Mouse (Mus musculus) testis, adult 2 months (tissue): ENCODE measurements around the gene Nup93. TPM values are rescaled to one million over a fixed set of nuclear protein-coding genes. Genes with fewer than 3 reads are reported as not detected.

Source experiments
- H3K27ac ChIP-seq: fragments of 200-500 bp; 2 replicates; pipeline ENCODE4 v1.5.1; 2012; ENCODE audit warnings: low read depth, low read length; ENCODE audit not compliant: control insufficient read depth, insufficient read depth
- H3K27me3 ChIP-seq: fragments of 200-500 bp; 2 replicates; pipeline ENCODE4 v1.6.1; 2012; ENCODE audit warnings: mild to moderate bottlenecking, low read length, moderate library complexity; ENCODE audit not compliant: control insufficient read depth, insufficient read depth
- H3K36me3 ChIP-seq: fragments of 200-500 bp; 2 replicates; pipeline ENCODE4 v1.6.1; 2012; ENCODE audit warnings: mild to moderate bottlenecking, low read length; ENCODE audit not compliant: control insufficient read depth, insufficient read depth
- H3K4me1 ChIP-seq: fragments of 200-500 bp; 2 replicates; pipeline ENCODE4 v1.6.1; 2012; ENCODE audit warnings: low read length; ENCODE audit not compliant: control insufficient read depth, insufficient read depth
- H3K4me3 ChIP-seq: fragments of 200-500 bp; 2 replicates; pipeline ENCODE4 v1.5.1; 2012; ENCODE audit warnings: low read depth, mild to moderate bottlenecking, low read length, moderate library complexity, mixed read lengths; ENCODE audit not compliant: control insufficient read depth
- CTCF ChIP-seq: fragments of 200-500 bp; IDR thresholded peaks from 2 replicates; pipeline ENCODE4 v1.5.1; 2012; ENCODE audit warnings: low read depth, mild to moderate bottlenecking, inconsistent platforms, low read length, moderate library complexity; ENCODE audit not compliant: control insufficient read depth, insufficient read depth, insufficient replicate concordance
- POLR2A ChIP-seq: fragments of 200-500 bp; IDR thresholded peaks from 2 replicates; pipeline ENCODE4 v1.6.1; 2012; ENCODE audit warnings: low read depth, mild to moderate bottlenecking, inconsistent platforms, low read length, moderate library complexity; ENCODE audit not compliant: control insufficient read depth
- polyA plus RNA-seq: library from polyadenylated mRNA; depleted of rRNA; stranded (reverse); fragments of >200 nt; gene quantifications from 2 replicates; pipeline ENCODE4 v1.2.3, GENCODE M21; 2012

Nup93 gene
- polyA plus RNA-seq, 1 experiment, result 27.1 TPM

- H3K27me3 ChIP-seq, result no peaks in the 10 kb centered on the region
- H3K36me3 ChIP-seq, result peaks cover 1% of the 10 kb centered on the region
- no peak overlapping the region for H3K4me3 ChIP-seq
Measured at GRCm38 (mm10) chr8:94300809-94301208, 86.4 kb downstream of the Nup93 start.

GRCm38 (mm10) chr8:94304412-94304811 is 90.0 kb downstream of the Nup93 start:
- Histone ChIP-seq H3K36me3 (peaks cover 3% of the 10 kb centered on the region), H3K27me3 (no peaks in the 10 kb centered on the region), H3K4me3 (no peak overlapping the region), H3K4me1 (0 out of 2 replicates have a peak, but pooled peaks cover 3% of the 10 kb centered on the region), H3K27ac (no peak overlapping the region)
- TF ChIP-seq CTCF (no peak), POLR2A (no peak)

More at GRCm38 (mm10) chr8:94300809-94301208, 86.4 kb downstream of the Nup93 start:
- H3K27ac ChIP-seq, result no peak overlapping the region
- H3K4me1 ChIP-seq, result no peaks in the 10 kb centered on the region
- TF ChIP-seq CTCF (no peak), POLR2A (no peak)

GRCm38 (mm10) chr8:94306989-94307513 is 92.7 kb downstream of the Nup93 start:
- 0 out of 2 replicates have a peak, but pooled peaks cover 3% of the 10 kb centered on the region for H3K4me1 ChIP-seq
- H3K27ac ChIP-seq, result peak overlapping the region; percentile 9; the same call in 1 of the 2 replicates
- no peak for TF ChIP-seq POLR2A
- TF ChIP-seq CTCF, result no peak
- no peak overlapping the region for H3K4me3 ChIP-seq
- no peaks in the 10 kb centered on the region for H3K27me3 ChIP-seq
- H3K36me3 ChIP-seq, result peaks cover 2% of the 10 kb centered on the region; the same call in 1 of the 2 replicates

- peaks cover 2% of the 10 kb centered on the region; the same call in 1 of the 2 replicates for H3K36me3 ChIP-seq
- no peak overlapping the region for H3K4me3 ChIP-seq
Measured at GRCm38 (mm10) chr8:94307652-94308051, 93.3 kb downstream of the Nup93 start.

GRCm38 (mm10) chr8:94314069-94314468 is 99.7 kb downstream of the Nup93 start:
- no peak for TF ChIP-seq POLR2A
- TF ChIP-seq CTCF, result no peak
- Histone ChIP-seq H3K36me3 (no peaks in the 10 kb centered on the region; the same call in 1 of the 2 replicates), H3K4me3 (no peak overlapping the region), H3K4me1 (no peaks in the 10 kb centered on the region), H3K27ac (no peak overlapping the region), H3K27me3 (no peaks in the 10 kb centered on the region)

More at GRCm38 (mm10) chr8:94307652-94308051, 93.3 kb downstream of the Nup93 start:
- Histone ChIP-seq H3K27ac (peak overlapping the region; percentile 9; the same call in 1 of the 2 replicates), H3K4me1 (0 out of 2 replicates have a peak, but pooled peaks cover 3% of the 10 kb centered on the region), H3K27me3 (no peaks in the 10 kb centered on the region)
- TF ChIP-seq CTCF, result no peak
- TF ChIP-seq POLR2A, result no peak

- Histone ChIP-seq H3K27me3 (no peaks in the 10 kb centered on the region), H3K36me3 (no peaks in the 10 kb centered on the region), H3K4me1 (no peaks in the 10 kb centered on the region), H3K4me3 (no peak overlapping the region), H3K27ac (no peak overlapping the region)
- no peak for TF ChIP-seq POLR2A
Measured at GRCm38 (mm10) chr8:94317249-94317648, 102.9 kb downstream of the Nup93 start.

GRCm38 (mm10) chr8:94317691-94318090 is 103.3 kb downstream of the Nup93 start:
- no peaks in the 10 kb centered on the region for H3K4me1 ChIP-seq
- no peak overlapping the region for H3K27ac ChIP-seq
- no peaks in the 10 kb centered on the region for H3K36me3 ChIP-seq
- H3K27me3 ChIP-seq, result no peaks in the 10 kb centered on the region
- no peak overlapping the region for H3K4me3 ChIP-seq
- TF ChIP-seq POLR2A, result no peak
- no peak for TF ChIP-seq CTCF
